Mouse (Mus musculus): ENCODE data around the gene Erg. TPM values are rescaled to one million over a fixed set of nuclear protein-coding genes. Genes with fewer than 3 reads are reported as not detected.

Gene Erg
- polyA plus RNA-seq, 1 experiment: not detected

GRCm38 (mm10) chr16:95385299-95385973, 201.0 kb downstream of the Erg start:
- TF ChIP-seq CTCF (IDR thresholded peaks at IDR 0.05; ENCODE audit: low read depth, low read length): no peak
- no peak for TF ChIP-seq POLR2A (IDR thresholded peaks at IDR 0.05; ENCODE audit: borderline replicate concordance, low read depth, low read length)
- H3K27ac ChIP-seq (ENCODE audit: insufficient read depth, low read depth, low read length): no peak overlapping the region
- H3K4me1 ChIP-seq (ENCODE audit: control insufficient read depth, insufficient read depth, low read length): no peaks in the 10 kb centered on the region
- no peak overlapping the region for H3K4me3 ChIP-seq (ENCODE audit: insufficient read depth, low read length)

GRCm38 (mm10) chr16:95384590-95385148, 201.7 kb downstream of the Erg start:
- Histone ChIP-seq H3K4me3 (ENCODE audit: insufficient read depth, low read length) (no peak overlapping the region), H3K4me1 (ENCODE audit: control insufficient read depth, insufficient read depth, low read length) (no peaks in the 10 kb centered on the region), H3K27ac (ENCODE audit: insufficient read depth, low read depth, low read length) (no peak overlapping the region)
- no peak for TF ChIP-seq POLR2A (IDR thresholded peaks at IDR 0.05; ENCODE audit: borderline replicate concordance, low read depth, low read length)
- TF ChIP-seq CTCF (IDR thresholded peaks at IDR 0.05; ENCODE audit: low read depth, low read length): no peak

- no peak overlapping the region for H3K27ac ChIP-seq (ENCODE audit: insufficient read depth, low read depth, low read length)
- H3K4me3 ChIP-seq (ENCODE audit: insufficient read depth, low read length): no peak overlapping the region
- TF ChIP-seq CTCF (IDR thresholded peaks at IDR 0.05; ENCODE audit: low read depth, low read length) (no peak), POLR2A (IDR thresholded peaks at IDR 0.05; ENCODE audit: borderline replicate concordance, low read depth, low read length) (no peak)
- H3K4me1 ChIP-seq (ENCODE audit: control insufficient read depth, insufficient read depth, low read length): no peaks in the 10 kb centered on the region
Observed at GRCm38 (mm10) chr16:95382251-95382650, 204.1 kb downstream of the Erg start.

- TF ChIP-seq CTCF (IDR thresholded peaks at IDR 0.05; ENCODE audit: low read depth, low read length): no peak
- no peak for TF ChIP-seq POLR2A (IDR thresholded peaks at IDR 0.05; ENCODE audit: borderline replicate concordance, low read depth, low read length)
- Histone ChIP-seq H3K27ac (ENCODE audit: insufficient read depth, low read depth, low read length) (no peak overlapping the region), H3K4me1 (ENCODE audit: control insufficient read depth, insufficient read depth, low read length) (no peaks in the 10 kb centered on the region), H3K4me3 (ENCODE audit: insufficient read depth, low read length) (no peak overlapping the region)
Observed at GRCm38 (mm10) chr16:95376834-95377233, 209.6 kb downstream of the Erg start.

GRCm38 (mm10) chr16:95376364-95376763, 210.0 kb downstream of the Erg start:
- Histone ChIP-seq H3K4me1 (ENCODE audit: control insufficient read depth, insufficient read depth, low read length) (no peaks in the 10 kb centered on the region), H3K27ac (ENCODE audit: insufficient read depth, low read depth, low read length) (no peak overlapping the region), H3K4me3 (ENCODE audit: insufficient read depth, low read length) (no peak overlapping the region)
- TF ChIP-seq POLR2A (IDR thresholded peaks at IDR 0.05; ENCODE audit: borderline replicate concordance, low read depth, low read length): no peak
- no peak for TF ChIP-seq CTCF (IDR thresholded peaks at IDR 0.05; ENCODE audit: low read depth, low read length)

- Histone ChIP-seq H3K4me1 (ENCODE audit: control insufficient read depth, insufficient read depth, low read length) (no peaks in the 10 kb centered on the region), H3K27ac (ENCODE audit: insufficient read depth, low read depth, low read length) (no peak overlapping the region), H3K4me3 (ENCODE audit: insufficient read depth, low read length) (no peak overlapping the region)
- TF ChIP-seq POLR2A (IDR thresholded peaks at IDR 0.05; ENCODE audit: borderline replicate concordance, low read depth, low read length) (no peak), CTCF (IDR thresholded peaks at IDR 0.05; ENCODE audit: low read depth, low read length) (no peak)
Observed at GRCm38 (mm10) chr16:95374646-95375045, 211.7 kb downstream of the Erg start.

- H3K4me1 ChIP-seq (ENCODE audit: control insufficient read depth, insufficient read depth, low read length): no peaks in the 10 kb centered on the region
- H3K4me3 ChIP-seq (ENCODE audit: insufficient read depth, low read length): no peak overlapping the region
- TF ChIP-seq POLR2A (IDR thresholded peaks at IDR 0.05; ENCODE audit: borderline replicate concordance, low read depth, low read length) (no peak), CTCF (IDR thresholded peaks at IDR 0.05; ENCODE audit: low read depth, low read length) (no peak)
- H3K27ac ChIP-seq (ENCODE audit: insufficient read depth, low read depth, low read length): no peak overlapping the region
Observed at GRCm38 (mm10) chr16:95372960-95373359, 213.4 kb downstream of the Erg start.

- Histone ChIP-seq H3K4me1 (ENCODE audit: control insufficient read depth, insufficient read depth, low read length) (no peaks in the 10 kb centered on the region), H3K27ac (ENCODE audit: insufficient read depth, low read depth, low read length) (no peak overlapping the region), H3K4me3 (ENCODE audit: insufficient read depth, low read length) (no peak overlapping the region)
- TF ChIP-seq POLR2A (IDR thresholded peaks at IDR 0.05; ENCODE audit: borderline replicate concordance, low read depth, low read length): no peak
- TF ChIP-seq CTCF (IDR thresholded peaks at IDR 0.05; ENCODE audit: low read depth, low read length): no peak
Observed at GRCm38 (mm10) chr16:95371713-95372112, 214.7 kb downstream of the Erg start.

- no peak overlapping the region for H3K4me3 ChIP-seq (ENCODE audit: insufficient read depth, low read length)
- no peak overlapping the region for H3K27ac ChIP-seq (ENCODE audit: insufficient read depth, low read depth, low read length)
- TF ChIP-seq POLR2A (IDR thresholded peaks at IDR 0.05; ENCODE audit: borderline replicate concordance, low read depth, low read length): no peak
- no peak for TF ChIP-seq CTCF (IDR thresholded peaks at IDR 0.05; ENCODE audit: low read depth, low read length)
- H3K4me1 ChIP-seq (ENCODE audit: control insufficient read depth, insufficient read depth, low read length): no peaks in the 10 kb centered on the region
Observed at GRCm38 (mm10) chr16:95366989-95367765, 219.2 kb downstream of the Erg start.

GRCm38 (mm10) chr16:95365214-95365613, 221.2 kb downstream of the Erg start:
- H3K27ac ChIP-seq (ENCODE audit: insufficient read depth, low read depth, low read length): no peak overlapping the region
- no peak overlapping the region for H3K4me3 ChIP-seq (ENCODE audit: insufficient read depth, low read length)
- no peaks in the 10 kb centered on the region for H3K4me1 ChIP-seq (ENCODE audit: control insufficient read depth, insufficient read depth, low read length)
- TF ChIP-seq POLR2A (IDR thresholded peaks at IDR 0.05; ENCODE audit: borderline replicate concordance, low read depth, low read length): no peak
- no peak for TF ChIP-seq CTCF (IDR thresholded peaks at IDR 0.05; ENCODE audit: low read depth, low read length)
